Mouse (Mus musculus): ENCODE measurements around the gene Rph3al. TPM values are rescaled to one million over a fixed set of nuclear protein-coding genes. Genes with fewer than 3 reads are reported as not detected.

The Rph3al gene
- 13.7 TPM for total RNA-seq (2023)

GRCm38 (mm10) chr11:75938379-75938906 lies at the start of gene Rph3al:
TSS of gene Rph3al (minus strand) at chr11:75938429.

GRCm38 (mm10) chr11:75796029-75796445 lies 142.2 kb downstream of the Rph3al start, which contains the start of gene Doc2b:
TSS of gene Doc2b (minus strand) at chr11:75796049.

Other genes starting within 250 kb of the Rph3al start
- gene Ywhae, start 205.6 kb downstream of the Rph3al start, total RNA-seq (2023) = 147 TPM
- gene Doc2b, start 142.4 kb downstream of the Rph3al start, total RNA-seq (2023) = not detected
- gene 1700016K19Rik, start 61.5 kb upstream of the Rph3al start, total RNA-seq (2023) = not detected
- 72.9 TPM for gene Rflnb, start 89.4 kb upstream of the Rph3al start, total RNA-seq (2023)
- gene Vps53, start 241.2 kb upstream of the Rph3al start, total RNA-seq (2023) = 59.5 TPM
- 3.7 TPM for gene Fam57a, start 241.2 kb upstream of the Rph3al start, total RNA-seq (2023)

Data from CD4-positive naive resting alpha-beta T cell, adult 76 days (primary cell).